Mouse (Mus musculus): Measurements from ENCODE around the gene Shkbp1. TPM values are rescaled to one million over a fixed set of nuclear protein-coding genes. Genes with fewer than 3 reads are reported as not detected.
A peak's percentile ranks its signal among the peaks of the same experiment; 100 is the strongest.

The Shkbp1 gene
- total RNA-seq, 2 experiments from 2014 or later, result 2.3 to 2.8 TPM

GRCm38 (mm10) chr7:27298033-27298610, 57.7 kb downstream of the Shkbp1 start:
- DNase-seq, result no peak
- no peak for TF ChIP-seq CTCF (IDR thresholded peaks at IDR 0.05)

DNA sequence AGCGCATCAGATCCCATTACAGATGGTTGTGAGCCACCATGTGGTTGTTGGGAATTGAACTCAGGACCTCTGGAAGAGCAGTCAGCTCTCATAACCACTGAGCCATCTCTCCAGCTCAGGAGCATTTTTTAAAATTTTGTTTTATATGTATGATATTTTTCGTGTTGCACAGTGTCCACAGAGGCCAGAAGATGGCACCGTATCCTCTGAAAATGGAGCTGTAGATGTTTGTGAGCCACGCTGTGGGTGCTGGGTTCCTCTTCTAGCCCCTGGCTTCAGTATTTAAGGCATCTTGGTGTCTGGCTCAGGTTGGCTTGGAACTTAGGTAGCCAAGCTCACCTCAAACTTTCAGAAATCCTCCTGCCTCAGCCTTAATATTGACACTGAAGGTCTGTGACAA, 59.3 kb downstream of the Shkbp1 start:
- H3K4me3 ChIP-seq, result no peak overlapping the region
- peak overlapping the region; percentile 20; the same call in 1 of the 2 replicates for H3K27ac ChIP-seq
- no peak for DNase-seq
- intact Hi-C loops (cut with DNase I), result no loop called here
- TF ChIP-seq CTCF (IDR thresholded peaks at IDR 0.05), result no peak; the same call in 1 of the 2 replicates

More at GRCm38 (mm10) chr7:27298033-27298610, 57.7 kb downstream of the Shkbp1 start:
- peak overlapping the region; percentile 40; the same call in 1 of the 2 replicates for H3K27ac ChIP-seq
- intact Hi-C loops (cut with DNase I), result no loop called here
- H3K4me3 ChIP-seq, result no peak overlapping the region

GRCm38 (mm10) chr7:27295956-27296355, 59.9 kb downstream of the Shkbp1 start:
- DNase-seq, result peak; percentile 36
- Histone ChIP-seq H3K4me3 (no peak overlapping the region), H3K27ac (peak overlapping the region; percentile 8; the same call in 1 of the 2 replicates)
- intact Hi-C loops (cut with DNase I), result no loop called here
- TF ChIP-seq CTCF (IDR thresholded peaks at IDR 0.05), result no peak

Other genes with a start within 250 kb of the Shkbp1 start
- gene Cyp2f2, start 236.1 kb downstream of the Shkbp1 start, total RNA-seq (2021), result under 1 TPM; 0.50 to 0.64 TPM
- gene Cyp2t4, start 202.3 kb downstream of the Shkbp1 start, total RNA-seq (2021), result not detected
- gene Egln2, start 189.2 kb downstream of the Shkbp1 start, total RNA-seq (2021), result 100 to 1,000 TPM in 1 of 2 experiments, 10 to 100 TPM in 1; 97.6 to 119 TPM
- 1 to 10 TPM; 5.7 to 6.5 TPM for gene Rab4b, start 177.1 kb downstream of the Shkbp1 start, total RNA-seq (2021)
- gene Gm21983, start 174.9 kb downstream of the Shkbp1 start, total RNA-seq (2021), result under 1 TPM in 1 of 2 experiments, not detected in 1; 0.18 TPM
- not detected for gene Mia, start 174.9 kb downstream of the Shkbp1 start, total RNA-seq (2021)
- 10 to 100 TPM; 14.6 to 15.8 TPM for gene BC024978, start 160.2 kb downstream of the Shkbp1 start, total RNA-seq (2021)
- 10 to 100 TPM; 32.5 to 37.3 TPM for gene Snrpa, start 159.7 kb downstream of the Shkbp1 start, total RNA-seq (2021)
- gene Itpkc, start 127.4 kb downstream of the Shkbp1 start, total RNA-seq (2021), result 1 to 10 TPM; 3.9 to 4.3 TPM
- gene Coq8b, start 123.0 kb downstream of the Shkbp1 start, total RNA-seq (2021), result 1 to 10 TPM; 3.2 to 3.4 TPM
- 1 to 10 TPM; 3.8 to 4.2 TPM for gene Numbl, start 97.6 kb downstream of the Shkbp1 start, total RNA-seq (2021)
- gene Ltbp4, start 18.3 kb downstream of the Shkbp1 start, total RNA-seq (2021), result 10 to 100 TPM; 48.0 to 81.2 TPM
- gene Gm20479, start 1.4 kb upstream of the Shkbp1 start, total RNA-seq (2021), result not detected
- gene Sptbn4, start 91.7 kb upstream of the Shkbp1 start, total RNA-seq (2021), result under 1 TPM in 1 of 2 experiments, not detected in 1; 0.03 TPM
- gene Blvrb, start 92.0 kb upstream of the Shkbp1 start, total RNA-seq (2021), result 10 to 100 TPM in 1 of 2 experiments, 1 to 10 TPM in 1; 8.9 to 15.8 TPM
- 1 to 10 TPM; 3.3 to 7.1 TPM for gene Sertad3, start 117.7 kb upstream of the Shkbp1 start, total RNA-seq (2021)
- 1 to 10 TPM; 5.5 to 9.1 TPM for gene Sertad1, start 130.9 kb upstream of the Shkbp1 start, total RNA-seq (2021)
- 1 to 10 TPM; 3.1 to 4.1 TPM for gene Prx, start 143.3 kb upstream of the Shkbp1 start, total RNA-seq (2021)
- under 1 TPM in 1 of 2 experiments, not detected in 1; 0.13 TPM for gene Hipk4, start 167.2 kb upstream of the Shkbp1 start, total RNA-seq (2021)
- gene Pld3, start 197.2 kb upstream of the Shkbp1 start, total RNA-seq (2021), result 10 to 100 TPM; 14.5 to 17.2 TPM
- 100 to 1,000 TPM; 107 to 123 TPM for gene 2310022A10Rik, start 197.2 kb upstream of the Shkbp1 start, total RNA-seq (2021)
- gene Akt2, start 235.5 kb upstream of the Shkbp1 start, total RNA-seq (2021), result 100 to 1,000 TPM; 194 to 199 TPM

Data from gastrocnemius, adult 2 months (tissue).